ENCODE assay signal across 22 mouse cellular contexts in genomic region chr2:143620916-143621315, GRCm38 (mm10).
"Had no signal": no experiment of that assay in that cellular context is flagged by ENCODE, and none has a peak within 500 bp of the region (broad histone marks: within the 10 kb centered on the region; RNA-seq: fewer than 3 reads in every experiment).

No protein-coding gene starts in this region.

- H3K9ac ChIP-seq: liver, postnatal 0 days; lung, embryonic 15.5 days; midbrain, embryonic 12.5 days; neural tube, embryonic 13.5 days; neural tube, embryonic 15.5 days had no signal

- H3K27ac ChIP-seq: lung, embryonic 15.5 days; macrophage; midbrain, embryonic 12.5 days; neural tube, embryonic 13.5 days; neural tube, embryonic 15.5 days had no signal

- H3K36me3 ChIP-seq: lung, embryonic 15.5 days; midbrain, embryonic 12.5 days; neural tube, embryonic 13.5 days; neural tube, embryonic 15.5 days had no signal

- H3K4me1 ChIP-seq: lung, embryonic 15.5 days; megakaryocyte, embryonic 14.5 days; midbrain, embryonic 12.5 days; neural tube, embryonic 13.5 days; neural tube, embryonic 15.5 days had no signal

- DNase-seq: liver, postnatal 0 days; lung, adult 2 months; lung, postnatal 14 days; lung, postnatal 36 days; midbrain, embryonic 14.5 days; retina, postnatal 1 day; right cerebral cortex, adult 18-20 months; right cerebral cortex, postnatal 25 days; right cerebral cortex, postnatal 4 days; spleen, adult 18-20 months; thymus, adult 18-20 months; thymus, postnatal 14 days; thymus, postnatal 36 days had no signal

- ATAC-seq: liver, postnatal 0 days; lung, postnatal 0 days; midbrain, embryonic 16.5 days had no signal

- H3K27me3 ChIP-seq: lung, embryonic 15.5 days; megakaryocyte, embryonic 14.5 days; midbrain, embryonic 12.5 days; neural tube, embryonic 13.5 days; neural tube, embryonic 15.5 days had no signal

- H3K9me3 ChIP-seq: lung, embryonic 15.5 days; midbrain, embryonic 12.5 days; neural tube, embryonic 13.5 days; neural tube, embryonic 15.5 days had no signal

- H3K4me2 ChIP-seq: lung, embryonic 15.5 days; midbrain, embryonic 12.5 days; neural tube, embryonic 13.5 days; neural tube, embryonic 15.5 days had no signal

- H3K4me3 ChIP-seq: lung, embryonic 15.5 days; megakaryocyte, embryonic 14.5 days; midbrain, embryonic 12.5 days; myocyte; neural tube, embryonic 13.5 days; neural tube, embryonic 15.5 days had no signal
